Mouse (Mus musculus): ENCODE measurements around the gene Krcc1. TPM values are rescaled to one million over a fixed set of nuclear protein-coding genes. Genes with fewer than 3 reads are reported as not detected.
"Not testable (repeated sequence)": the region's sequence is repeated elsewhere in the genome, so short reads cannot be mapped to it uniquely, and the experiment has no call there.

Krcc1 gene
- total RNA-seq, 2 experiments from 2014 or later = 67.0 to 79.3 TPM

DNA sequence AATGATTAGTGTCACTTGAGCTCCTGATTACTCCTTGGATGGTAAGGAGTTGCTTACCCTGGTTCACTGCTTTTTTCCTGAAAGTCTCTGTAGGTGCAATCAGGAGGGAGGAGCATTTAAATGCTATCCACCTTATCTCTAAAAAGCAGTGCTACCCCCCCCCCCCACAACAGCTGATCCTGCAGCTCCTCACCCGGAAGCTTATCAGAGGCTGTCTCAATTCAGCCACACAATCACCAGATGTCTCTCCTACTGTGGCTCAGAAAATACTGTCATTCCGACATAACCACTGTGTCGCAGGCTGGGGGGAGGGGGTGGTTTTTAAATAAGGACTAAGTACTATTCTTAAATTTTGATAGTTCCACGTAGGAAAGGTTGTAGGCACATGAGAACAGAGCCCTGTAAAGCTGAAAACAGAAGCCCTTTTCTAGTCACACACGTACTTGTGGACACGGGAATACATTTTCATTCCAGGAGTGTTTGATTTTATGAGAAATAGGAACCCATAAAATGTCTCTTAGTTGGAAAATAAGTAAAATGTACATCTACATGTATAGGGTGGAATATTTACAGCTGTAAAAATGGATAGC, 11.3 kb upstream of the Krcc1 start:
- no peak for DNase-seq (ENCODE audit: low spot score in 2 of 2)

DNA sequence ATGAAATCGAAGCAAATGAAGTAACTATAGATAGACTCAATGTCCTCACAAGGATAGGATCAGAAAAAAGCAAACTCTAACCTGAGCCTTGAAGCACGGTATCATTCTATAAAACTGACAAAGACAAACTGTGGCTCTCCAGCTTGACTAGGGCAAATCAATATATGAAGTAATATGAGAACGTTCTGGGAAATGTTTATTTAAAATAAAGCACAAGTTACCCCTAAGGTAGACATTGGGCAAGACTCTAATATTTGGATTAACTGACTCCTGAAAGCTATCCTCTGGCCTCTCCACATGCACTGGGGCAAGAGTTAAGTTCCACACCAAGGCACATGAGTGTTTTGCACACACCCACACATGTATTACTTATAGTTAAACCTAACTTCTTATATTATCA, 10.4 kb upstream of the Krcc1 start:
- no peak for DNase-seq (ENCODE audit: low spot score in 2 of 2)

DNA sequence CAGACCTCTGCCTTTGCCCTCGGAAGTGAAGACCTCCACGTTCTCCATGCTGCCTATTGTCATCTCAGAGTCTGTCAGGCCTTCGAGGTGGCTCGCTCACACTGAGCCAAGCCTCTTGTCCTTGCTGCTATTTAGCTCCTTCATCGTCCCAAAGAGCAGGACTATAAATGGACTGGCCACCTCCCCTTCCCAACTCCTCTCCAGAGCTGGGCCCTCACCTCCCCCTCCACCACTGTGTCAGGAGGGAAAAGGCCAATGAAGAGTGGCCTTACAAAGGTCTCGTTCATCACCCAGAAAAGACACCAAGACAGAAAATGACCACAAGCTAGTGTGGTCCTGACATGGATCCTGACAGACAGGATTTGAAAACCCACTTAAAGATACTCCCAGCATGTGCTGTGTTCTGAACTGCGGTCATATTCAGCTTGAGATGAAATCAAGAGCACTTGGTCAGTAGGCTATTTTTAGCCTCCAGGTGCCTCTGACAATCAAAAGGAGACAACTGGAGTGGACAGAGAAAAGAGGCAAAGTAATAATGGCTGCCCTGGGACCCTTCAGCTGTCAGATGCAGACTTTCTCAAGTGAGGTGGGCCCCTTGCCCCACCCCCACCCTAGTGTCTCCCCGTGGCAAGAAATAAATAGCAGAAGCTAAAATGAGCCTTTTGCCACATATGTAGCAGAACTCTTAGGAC, 9.2 kb upstream of the Krcc1 start:
- no peak for DNase-seq (ENCODE audit: low spot score in 2 of 2)

DNA sequence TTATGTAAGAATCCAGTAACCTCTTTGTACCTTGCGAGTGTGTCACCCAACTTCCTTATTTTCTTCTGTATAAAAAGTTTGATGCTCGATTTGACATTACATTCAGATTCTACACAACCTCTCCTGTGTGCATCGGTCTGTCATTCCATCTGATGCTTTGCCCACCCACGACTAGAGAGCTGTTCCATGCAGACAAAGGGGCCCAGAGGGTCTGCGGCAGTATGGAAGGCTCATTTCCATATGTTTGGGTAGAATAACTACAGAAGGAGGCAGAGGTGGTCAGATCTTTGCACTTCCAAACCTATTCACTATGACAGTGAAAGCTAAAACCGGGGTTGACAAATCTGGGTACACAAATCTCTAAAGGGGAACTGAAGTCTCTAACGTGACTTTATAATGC, 3.9 kb upstream of the Krcc1 start:
- not testable (repeated sequence) for DNase-seq (ENCODE audit: low spot score in 2 of 2)

DNA sequence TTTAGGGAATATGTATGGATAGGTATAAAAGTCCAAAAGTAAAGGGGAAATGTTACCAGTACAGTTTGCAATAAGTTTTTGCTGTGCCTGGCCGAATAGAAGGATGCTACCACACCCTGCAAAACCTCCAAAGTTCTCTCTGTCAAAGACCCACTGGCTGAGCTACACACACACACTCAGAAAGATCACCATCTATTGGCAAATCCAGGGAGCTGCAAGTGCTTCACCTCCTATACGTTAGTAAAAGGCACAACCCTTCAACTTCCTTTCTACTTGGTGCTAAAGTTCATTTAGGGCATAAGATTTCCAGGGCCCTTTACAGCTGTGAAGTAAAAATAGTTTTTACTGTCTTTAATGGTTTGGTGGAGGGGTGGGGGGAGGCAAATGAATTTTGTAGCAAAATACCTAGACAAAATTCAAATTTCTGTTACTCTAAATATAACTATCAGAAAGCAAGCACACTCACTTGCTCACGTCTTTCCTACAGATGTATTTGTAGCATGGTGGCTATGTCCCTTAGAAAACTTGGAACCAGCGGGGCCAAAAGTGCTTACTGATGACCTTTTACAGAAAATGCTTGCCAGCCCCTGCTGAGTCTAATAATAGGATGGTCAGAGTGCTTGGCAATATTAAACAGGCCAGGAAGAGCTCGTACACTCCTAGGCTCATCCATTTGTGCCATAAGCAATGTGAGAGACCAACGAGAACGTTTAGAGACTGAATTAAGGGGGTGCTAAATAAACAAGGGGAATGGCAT, 2.4 kb upstream of the Krcc1 start:
- DNase-seq (ENCODE audit: low spot score in 2 of 2) = no peak

DNA sequence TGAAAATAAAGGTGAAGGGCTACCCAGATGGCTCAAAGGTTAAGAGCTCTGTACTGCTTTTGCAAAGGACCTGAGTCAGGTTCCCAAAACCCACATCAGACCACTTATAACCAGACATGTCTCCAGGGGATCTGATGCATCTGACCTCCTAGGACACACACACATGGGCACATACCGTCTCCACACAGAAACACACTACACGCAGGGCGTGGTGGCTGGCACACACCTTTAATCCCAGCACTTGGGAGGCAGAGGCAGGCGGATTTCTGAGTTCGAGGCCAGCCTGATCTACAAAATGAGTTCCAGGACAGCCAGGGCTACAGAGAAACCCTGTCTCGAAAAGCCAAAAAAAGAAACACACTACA, 1.8 kb upstream of the Krcc1 start:
- DNase-seq (ENCODE audit: low spot score in 2 of 2) = not testable (repeated sequence)

DNA sequence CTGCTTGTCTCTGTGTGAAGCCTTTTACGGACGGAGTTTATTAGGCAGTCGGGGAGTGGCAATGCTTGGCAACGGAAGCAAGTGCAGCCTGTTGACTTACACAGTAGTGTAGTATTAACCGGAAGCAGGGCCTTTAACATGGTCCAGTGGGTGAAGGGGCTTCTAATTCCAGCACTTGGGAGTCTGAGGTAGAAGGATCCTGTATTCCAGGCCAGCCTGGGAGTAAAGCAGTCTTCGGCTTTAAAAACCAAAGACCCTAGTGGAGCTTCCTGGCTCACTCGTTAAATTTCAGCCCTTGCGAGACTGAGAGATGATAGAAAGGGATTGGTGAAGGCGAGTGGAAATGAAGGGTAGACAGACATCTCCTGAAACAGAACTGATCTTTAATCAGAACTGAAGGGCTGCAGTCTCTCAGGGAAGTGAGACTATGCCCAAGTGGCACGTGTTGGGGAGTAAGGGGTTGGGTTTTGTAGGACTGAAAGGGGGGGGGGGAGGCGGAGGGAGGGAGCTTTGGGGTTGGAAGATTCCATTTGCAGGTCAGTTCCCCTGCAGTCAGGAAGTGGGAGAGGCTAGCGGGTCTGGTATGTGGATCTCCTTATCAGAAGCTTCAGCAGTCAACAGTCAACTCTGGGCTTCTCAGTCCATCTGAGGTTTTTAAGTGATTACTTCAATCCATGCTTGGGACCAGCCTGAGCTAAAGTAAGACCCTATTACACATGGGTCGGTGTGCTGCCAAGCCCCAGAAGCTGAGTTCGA, 998 bp upstream of the Krcc1 start:
- DNase-seq (ENCODE audit: low spot score in 2 of 2) = peak; percentile 25

DNA sequence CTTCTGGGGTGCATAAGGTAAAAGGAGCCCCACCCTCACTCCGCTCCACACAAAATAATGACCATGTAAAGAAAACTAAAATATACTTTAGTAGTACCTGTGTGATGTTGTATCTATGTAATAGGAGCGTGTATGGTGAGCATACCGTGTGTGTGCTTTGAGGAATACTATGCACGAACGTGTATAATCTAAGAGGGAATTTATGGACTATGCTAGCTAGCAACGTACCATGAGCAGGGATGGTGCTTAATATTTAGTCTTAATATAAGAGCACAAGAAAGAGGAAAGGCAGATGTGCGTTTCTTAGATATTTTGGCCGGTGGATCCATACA, 454 bp upstream of the Krcc1 start:
- DNase-seq (ENCODE audit: low spot score in 2 of 2) = no peak

DNA sequence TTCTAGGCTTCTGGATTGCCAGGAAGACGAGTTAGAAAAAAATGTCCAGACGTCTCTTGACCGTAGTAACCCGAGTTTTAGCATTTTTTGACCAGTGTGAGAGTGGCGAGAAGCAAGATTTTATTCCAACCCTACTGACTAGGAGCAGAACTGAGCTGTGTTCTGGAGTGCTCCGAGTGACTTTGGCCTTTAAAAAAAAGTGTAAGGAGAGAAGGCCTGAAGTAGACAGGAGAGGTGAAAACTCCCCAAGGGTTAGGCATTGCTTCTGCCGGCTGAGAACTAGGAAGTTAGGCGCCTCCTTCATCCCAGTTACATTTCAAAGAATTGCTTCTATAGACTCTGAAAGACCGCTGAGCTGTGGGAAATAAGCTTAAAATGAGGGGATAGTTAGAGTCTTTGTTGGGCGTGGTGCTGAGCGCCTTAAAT, 852 bp downstream of the Krcc1 start:
- no peak for DNase-seq (ENCODE audit: low spot score in 2 of 2)

DNA sequence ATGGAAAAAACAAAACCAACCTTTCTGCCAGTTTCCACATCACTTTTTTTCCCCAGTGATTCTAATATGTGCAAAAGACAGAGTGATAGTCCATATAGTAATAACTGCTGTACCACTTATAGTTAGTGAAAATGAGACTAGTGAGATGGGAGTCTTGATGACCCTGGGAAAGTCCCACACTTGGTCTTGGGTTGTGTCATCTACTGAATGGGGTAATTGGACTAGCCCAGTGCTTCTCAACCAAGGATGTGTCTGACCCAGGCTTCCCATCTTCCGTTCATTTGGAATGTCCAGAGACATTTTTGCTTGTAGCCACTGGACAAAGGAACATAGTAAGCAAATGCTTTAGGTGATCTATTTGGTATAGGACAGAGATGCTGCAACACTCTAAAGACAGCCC, 2.2 kb downstream of the Krcc1 start:
- DNase-seq (ENCODE audit: low spot score in 2 of 2) = no peak

DNA sequence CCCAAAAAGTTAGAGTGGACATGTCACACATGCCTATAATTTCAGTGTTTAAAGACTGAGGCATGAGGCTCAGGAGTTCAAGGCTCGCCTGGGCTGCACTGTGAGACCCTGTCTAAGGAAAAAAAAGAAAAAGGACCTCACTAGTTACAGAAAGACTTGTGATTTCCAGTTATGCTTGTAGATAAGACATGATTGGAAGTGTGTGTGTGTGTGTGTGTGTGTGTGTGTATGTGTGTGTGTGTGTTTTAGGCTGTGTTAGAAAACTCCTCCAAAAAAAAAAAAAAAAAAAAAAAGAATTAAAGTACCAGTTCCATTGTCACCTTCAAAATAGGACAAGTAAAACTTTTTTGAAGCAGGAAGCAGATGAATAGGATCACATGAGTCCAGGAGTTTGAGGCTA, 3.1 kb downstream of the Krcc1 start:
- no peak for DNase-seq (ENCODE audit: low spot score in 2 of 2)

DNA sequence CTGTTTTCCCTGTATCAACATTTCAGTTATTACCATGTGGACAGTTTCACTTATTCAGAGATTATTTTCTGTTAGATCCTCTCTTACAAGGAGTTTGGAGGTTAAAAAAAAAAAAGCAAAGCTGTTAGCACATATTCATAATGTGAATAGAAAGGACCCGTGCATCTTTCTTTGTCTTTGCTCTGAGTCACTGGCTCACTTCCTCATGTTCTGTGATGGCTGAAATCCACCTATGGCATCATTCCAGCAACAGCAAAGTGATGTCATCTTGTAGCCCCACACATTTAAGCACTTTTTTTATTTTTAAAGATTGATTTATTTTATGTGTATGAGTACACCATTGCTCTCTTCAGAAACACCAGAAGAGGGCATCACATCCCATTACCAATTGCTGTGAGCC, 7.9 kb downstream of the Krcc1 start:
- DNase-seq (ENCODE audit: low spot score in 2 of 2) = no peak

DNA sequence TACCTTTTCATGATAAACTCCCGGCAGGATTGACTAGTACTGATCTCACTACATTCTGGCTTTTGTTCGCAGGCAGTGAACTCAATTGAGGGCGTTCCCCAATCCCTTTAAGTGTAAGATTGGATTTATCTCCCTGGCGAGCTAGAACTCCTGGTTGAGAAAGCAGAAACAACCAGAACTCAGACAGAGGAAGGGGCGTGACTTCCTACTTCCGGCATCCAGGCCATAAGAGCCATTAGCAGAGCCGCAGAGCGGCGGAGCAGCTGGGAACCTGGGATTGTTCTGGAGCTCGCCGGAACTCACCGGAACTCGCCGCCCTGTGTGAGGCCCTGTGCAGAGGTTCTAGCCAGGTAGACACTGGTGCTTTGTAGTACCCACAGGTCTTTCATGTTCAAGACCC, 22.0 kb downstream of the Krcc1 start:
- no peak for DNase-seq (ENCODE audit: low spot score in 2 of 2)

DNA sequence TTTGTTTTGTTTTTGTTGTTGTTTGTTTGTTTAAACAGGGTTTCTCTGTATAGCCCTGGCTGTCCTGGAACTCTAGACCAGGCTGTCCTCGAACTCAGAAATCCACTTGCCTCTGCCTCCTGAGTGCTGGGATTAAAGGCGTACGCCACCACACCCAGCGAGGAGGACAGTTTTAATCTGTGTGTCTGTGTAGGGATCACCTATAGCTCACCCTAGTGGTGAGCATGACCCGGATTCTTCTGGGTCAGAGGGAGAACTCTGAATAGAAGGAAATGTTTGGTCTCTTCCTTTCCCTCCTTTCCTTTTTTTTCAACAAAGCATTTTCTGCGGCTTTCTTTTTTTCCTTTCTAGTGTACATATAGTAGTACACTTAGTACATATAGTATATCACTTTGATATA, 23.8 kb downstream of the Krcc1 start:
- DNase-seq (ENCODE audit: low spot score in 2 of 2) = no peak

DNA sequence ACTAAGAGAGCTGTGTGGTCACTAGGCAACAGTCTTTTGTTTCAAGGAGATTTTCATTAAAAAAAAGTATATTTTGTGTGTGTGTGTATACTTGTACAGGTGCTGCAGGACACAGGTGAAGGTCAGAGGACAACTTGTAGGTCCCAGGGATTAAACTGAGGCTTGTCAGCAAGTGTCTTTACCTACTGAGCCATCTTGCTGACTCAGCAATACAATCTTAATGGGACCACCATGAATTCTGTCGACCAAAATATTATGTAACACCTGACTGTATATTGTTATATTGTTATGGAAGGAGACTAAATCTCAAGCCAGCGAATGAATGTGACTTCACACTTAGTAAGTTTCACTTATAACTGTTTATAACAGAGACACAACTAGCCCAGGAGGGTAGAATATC, 26.6 kb downstream of the Krcc1 start:
- no peak for DNase-seq (ENCODE audit: low spot score in 2 of 2)

DNA sequence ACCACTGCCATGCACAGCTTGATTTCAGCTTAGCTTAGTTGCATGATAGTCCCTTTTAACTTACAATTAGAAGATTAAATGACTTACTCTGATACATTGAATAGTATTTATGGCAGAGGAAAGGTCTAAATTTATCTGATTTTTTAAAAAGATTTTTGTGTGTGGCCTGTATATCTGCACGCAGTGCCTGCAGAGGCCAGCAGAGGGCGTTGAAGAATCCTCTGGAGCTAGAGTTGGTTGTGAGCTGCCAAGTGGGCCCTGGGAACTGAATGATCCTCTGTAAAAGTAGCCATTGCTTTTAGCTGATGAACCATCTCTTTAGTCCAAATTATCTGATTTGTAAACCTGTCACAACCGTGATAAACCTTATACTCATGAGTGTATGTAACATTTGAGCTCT, 27.3 kb downstream of the Krcc1 start:
- no peak for DNase-seq (ENCODE audit: low spot score in 2 of 2)

DNA sequence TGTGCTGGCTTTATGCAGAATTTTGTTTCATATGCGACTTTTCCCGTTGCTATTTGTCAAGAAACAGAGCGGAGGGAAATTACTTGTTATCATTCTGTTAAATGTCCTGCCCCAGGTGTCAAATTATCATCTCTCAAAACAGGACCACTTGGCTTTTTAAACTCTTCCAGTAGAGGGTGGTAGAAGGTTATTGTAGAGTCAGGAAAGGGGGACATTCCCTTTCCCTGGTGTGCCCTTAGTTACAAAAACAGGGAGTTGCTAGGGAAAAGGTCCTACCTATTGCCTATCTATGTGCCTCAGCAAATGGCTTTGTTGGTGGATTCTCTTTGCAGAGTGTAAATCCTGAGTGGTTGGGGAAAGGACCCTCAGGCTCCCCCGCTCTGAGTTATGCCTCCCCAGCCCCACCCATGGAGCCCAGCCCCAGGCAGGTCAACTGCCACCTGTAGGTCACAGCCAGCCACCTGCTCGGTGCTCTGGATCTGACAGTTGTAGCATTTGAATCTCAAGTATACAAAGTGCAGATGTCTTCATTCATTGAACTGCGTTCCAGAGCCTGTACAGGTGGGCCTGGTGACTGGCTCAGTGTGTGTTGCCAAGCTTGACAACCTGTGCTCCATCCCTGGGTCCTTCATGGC, 30.7 kb downstream of the Krcc1 start:
- no peak for DNase-seq (ENCODE audit: low spot score in 2 of 2)

DNA sequence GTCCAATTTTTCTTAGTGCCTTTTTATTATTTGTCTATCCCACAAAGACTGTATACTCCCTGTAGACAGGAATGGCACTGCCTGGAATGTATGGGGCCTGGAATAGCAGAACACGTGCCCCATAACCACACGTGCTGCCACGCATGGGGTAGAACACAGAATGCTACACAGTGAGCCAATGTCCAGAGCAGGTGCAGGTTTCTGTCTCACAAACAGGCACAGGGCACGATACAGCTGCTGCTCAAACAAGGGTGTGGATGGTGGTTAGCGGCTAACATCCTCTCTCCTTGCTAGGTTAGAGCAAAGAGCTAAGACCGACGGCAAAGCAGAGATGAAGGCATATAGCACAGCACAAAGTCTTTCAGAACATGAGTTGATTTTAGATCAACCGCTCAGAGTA, 36.0 kb downstream of the Krcc1 start:
- DNase-seq (ENCODE audit: low spot score in 2 of 2) = no peak

DNA sequence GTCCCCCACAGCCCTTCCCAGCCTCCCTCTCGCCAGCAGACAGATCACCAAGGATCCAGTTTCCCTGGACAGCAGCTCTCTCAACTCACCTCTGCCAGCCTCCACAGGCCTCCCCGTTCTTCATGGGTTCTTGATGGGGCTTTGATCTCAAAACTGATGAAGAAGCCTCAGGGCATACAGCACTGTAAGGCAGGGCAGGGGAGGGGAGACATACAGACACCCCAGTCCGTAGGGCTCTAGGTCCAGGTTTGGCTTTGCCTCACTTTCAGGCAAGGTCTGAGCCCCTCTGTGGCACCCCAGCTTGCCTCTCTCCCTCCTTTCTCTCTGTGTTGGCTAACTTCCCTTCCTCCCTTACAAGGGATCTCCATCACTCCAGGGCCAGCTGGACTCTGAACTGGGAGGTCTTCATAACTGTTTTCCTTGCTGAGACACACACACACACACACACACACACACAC, 50.4 kb downstream of the Krcc1 start, which contains the start of gene Smyd1:
Gene Smyd1 (minus strand): TSS at position 408 of the 458 bp plus-strand sequence.
- DNase-seq (ENCODE audit: low spot score in 2 of 2) = no peak

DNA sequence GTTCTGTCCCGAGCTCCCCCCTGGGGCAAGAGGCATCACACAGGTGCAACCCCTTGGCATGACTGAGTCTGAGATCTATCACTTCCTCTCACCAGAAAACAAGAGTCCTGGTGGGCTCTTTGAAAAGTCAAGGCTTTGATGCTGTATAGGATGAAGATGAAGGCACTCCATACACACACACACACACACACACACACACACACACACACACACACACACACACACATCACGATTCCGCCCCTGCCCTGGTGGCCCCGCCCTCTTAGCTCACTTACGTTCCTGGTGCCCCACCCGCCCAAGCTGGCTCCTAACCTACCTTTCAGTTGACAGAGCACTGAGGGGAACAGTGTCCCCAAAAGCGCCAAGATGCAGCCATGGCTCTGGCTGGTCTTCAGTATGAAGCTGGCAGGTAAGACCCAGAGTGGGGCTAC, 51.0 kb downstream of the Krcc1 start, which contains the start of gene Cd8b1:
Gene Cd8b1 (plus strand): TSS at position 298 of the 431 bp plus-strand sequence.
- no peak for DNase-seq (ENCODE audit: low spot score in 2 of 2)

DNA sequence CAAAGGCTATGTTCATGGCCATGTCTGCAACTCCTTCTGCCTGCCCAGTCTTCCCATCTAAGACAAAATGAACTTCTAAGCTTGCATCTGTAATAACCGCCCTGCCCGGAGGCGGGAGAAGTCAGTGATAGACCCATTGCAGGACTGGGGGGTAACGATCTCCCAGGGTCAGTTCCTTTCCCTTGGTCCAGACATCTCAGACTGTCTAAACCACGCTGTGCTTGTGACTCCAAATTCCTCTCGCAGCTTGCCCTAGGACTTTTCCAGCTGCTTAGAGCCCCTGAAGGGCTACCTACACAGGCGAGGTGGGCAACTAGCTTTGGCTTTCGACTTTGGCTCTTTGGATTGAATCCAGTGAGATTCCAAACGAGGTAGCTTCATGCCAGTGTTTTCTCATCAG, 53.3 kb downstream of the Krcc1 start:
- DNase-seq (ENCODE audit: low spot score in 2 of 2) = no peak

All from adrenal gland, adult 18-20 months (tissue).